ENCODE assay signal across 8 mouse cellular contexts in the genomic region with DNA sequence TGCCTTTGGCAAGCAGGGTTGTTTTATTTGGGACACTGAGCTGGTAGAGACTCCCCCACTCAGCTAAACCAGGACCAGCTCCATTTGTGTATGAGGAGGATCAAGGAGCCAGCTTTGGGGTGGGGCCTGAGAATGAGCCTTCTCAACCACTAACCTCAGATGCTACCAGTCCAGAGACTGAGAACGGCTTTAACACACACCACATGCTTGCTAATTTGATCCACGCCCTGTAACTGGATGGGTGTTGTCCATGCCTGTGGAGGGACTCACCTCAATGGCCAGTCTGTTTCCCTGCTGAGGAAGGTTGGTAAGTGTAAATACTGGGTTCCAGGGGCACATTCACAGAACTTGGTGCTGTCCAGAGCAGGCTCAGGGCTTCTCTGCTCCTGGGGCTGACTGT. TPM values are rescaled to one million over a fixed set of nuclear protein-coding genes. Genes with fewer than 3 reads are reported as not detected.
DNase-seq lines count a peak whose midpoint lies in the region; ATAC-seq and TF ChIP-seq lines count a peak whose summit lies in the region.

No protein-coding gene starts in this region.

- TF ChIP-seq CTCF in kidney, postnatal 0 days (IDR thresholded peaks at IDR 0.05; ENCODE audit: low read depth), result no peak

- no peak overlapping the region for H3K4me2 ChIP-seq in kidney, postnatal 0 days (ENCODE audit: low read length)
- H3K4me2 ChIP-seq in limb, embryonic 13.5 days (replicated peaks), result 0 out of 2 replicates have a peak overlapping the region, but pooled peaks have one; percentile 7

- H3K4me3 ChIP-seq in kidney, postnatal 0 days (replicated peaks; ENCODE audit: low read depth, low read length), result no peak overlapping the region
- H3K4me3 ChIP-seq in limb, embryonic 13.5 days, result no peak overlapping the region

- no peaks in the 10 kb centered on the region for H3K36me3 ChIP-seq in kidney, postnatal 0 days (ENCODE audit: insufficient read depth, low read length)
- H3K36me3 ChIP-seq in limb, embryonic 13.5 days, result no peaks in the 10 kb centered on the region

- peaks cover 23% of the 10 kb centered on the region; the same call in 1 of the 2 replicates for H3K4me1 ChIP-seq in kidney, postnatal 0 days (replicated peaks; ENCODE audit: insufficient read depth, low read length)
- peaks cover 25% of the 10 kb centered on the region for H3K4me1 ChIP-seq in limb, embryonic 13.5 days

- 0 out of 2 replicates have a peak overlapping the region, but pooled peaks have one; percentile 31 for H3K27ac ChIP-seq in kidney, postnatal 0 days
- no peak overlapping the region for H3K27ac ChIP-seq in limb, embryonic 13.5 days

- no peaks in the 10 kb centered on the region for H3K27me3 ChIP-seq in kidney, postnatal 0 days (ENCODE audit: insufficient read depth, low read length)
- H3K27me3 ChIP-seq in limb, embryonic 13.5 days, result no peaks in the 10 kb centered on the region

- H3K9me3 ChIP-seq in kidney, postnatal 0 days (replicated peaks; ENCODE audit: low read length), result no peaks in the 10 kb centered on the region
- H3K9me3 ChIP-seq in limb, embryonic 13.5 days, result no peaks in the 10 kb centered on the region

- 38% methylated on average over 2 of the region's 2 CpGs for WGBS in kidney, postnatal 0 days
- 21% methylated on average over 2 of the region's 2 CpGs for WGBS in limb, embryonic 13.5 days

- H3K9ac ChIP-seq in kidney, postnatal 0 days (ENCODE audit: low read depth, low read length), result no peak overlapping the region
- peak overlapping the region; percentile 13; the same call in 1 of the 2 replicates for H3K9ac ChIP-seq in limb, embryonic 13.5 days

- DNase-seq in frontal cortex, postnatal 36 days (ENCODE audit: low spot score in 2 of 2), result no peak
- DNase-seq in kidney, postnatal 0 days (ENCODE audit: low spot score), result peak; percentile 10
- no peak for DNase-seq in kidney, adult 11 months
- DNase-seq in R1 (ENCODE audit: low read depth, low spot score), result peak; percentile 23
- no peak for DNase-seq in cerebellum, postnatal 25 days

- ATAC-seq in frontal cortex, adult (ENCODE audit: low TSS enrichment), result 0 out of 2 replicates have a peak, but pooled peaks have one; percentile 17
- no peak; the same call in 1 of the 2 replicates for ATAC-seq in kidney, postnatal 0 days (replicated peaks; ENCODE audit: low FRiP score, low read depth)
- ATAC-seq in limb, embryonic 13.5 days (ENCODE audit: low FRiP score, low read depth), result peak; percentile 38; the same call in 1 of the 2 replicates
- ATAC-seq in monocyte, adult 5-6 weeks (replicated peaks; ENCODE audit: insufficient number of reproducible peaks, low FRiP score, low TSS enrichment, poor library complexity, severe bottlenecking), result no peak

RNA-seq across cellular contexts. Expression of a gene that starts 44.1 kb away (rescaled TPM):
- polyA plus RNA-seq in kidney, postnatal 0 days (2015; fragmentation: Nextera tagmentation; extraction: Ambion mirVana), result 65.3 and 71.0 TPM in 2 replicates
- polyA plus RNA-seq in limb, embryonic 13.5 days (2015; fragmentation: Nextera tagmentation; extraction: Ambion mirVana), result 99.5 and 104 TPM in 2 replicates
- total RNA-seq in monocyte, adult 5-6 weeks (2017), result 0.95 to 5.1 TPM (median 3.5 TPM) in 3 replicates

Comparison
In these comparisons a context has a peak if more than half of its experiments do, and no peak if none do; other contexts are left out.
1. DNase-seq: peak in kidney, postnatal 0 days (single experiment) and R1 (single experiment); none in frontal cortex, postnatal 36 days (0 of 2), kidney, adult 11 months (single experiment) and cerebellum, postnatal 25 days (0 of 2).
2. ATAC-seq: peak in frontal cortex, adult (single experiment) and limb, embryonic 13.5 days (single experiment); none in kidney, postnatal 0 days (single experiment) and monocyte, adult 5-6 weeks (single experiment).